Mouse (Mus musculus): ENCODE results near the gene Smagp. TPM values are rescaled to one million over a fixed set of nuclear protein-coding genes. Genes with fewer than 3 reads are reported as not detected.

Gene Smagp
- total and polyA plus RNA-seq, 3 experiments, result 2.7 TPM; not detected in 1

- no peaks in the 10 kb centered on the region for H3K36me3 ChIP-seq (replicated peaks)
- H3K27me3 ChIP-seq (ENCODE audit: insufficient read depth, low read length), result no peaks in the 10 kb centered on the region
- peaks cover 36% of the 10 kb centered on the region for H3K4me1 ChIP-seq (ENCODE audit: insufficient read depth, low read depth, low read length)
- H3K4me3 ChIP-seq (ENCODE audit: low read depth, low read length), result no peak overlapping the region
- DNase-seq (ENCODE audit: low spot score) (no peak), ATAC-seq (ENCODE audit: extremely low read depth, insufficient number of reproducible peaks, low FRiP score, poor library complexity, severe bottlenecking) (no peak)
- H3K9me3 ChIP-seq (replicated peaks), result no peaks in the 10 kb centered on the region
- no peak for TF ChIP-seq GATA1 (IDR thresholded peaks at IDR 0.05; ENCODE audit: borderline replicate concordance, low read length)
- no peak for TF ChIP-seq GATA2 (IDR thresholded peaks at IDR 0.05; ENCODE audit: borderline replicate concordance, low read depth, low read length)
- TF ChIP-seq POLR2AphosphoS5 (IDR thresholded peaks at IDR 0.05; ENCODE audit: insufficient replicate concordance, low read depth, low read length), result no peak
- no peak for TF ChIP-seq TAL1 (conservative IDR thresholded peaks at IDR 0.05; ENCODE audit: low read depth, low read length)
- no peak for TF ChIP-seq CTCF (IDR thresholded peaks at IDR 0.05; ENCODE audit: low read depth, low read length)
Measured at GRCm38 (mm10) chr15:100675486-100675885, 38.7 kb upstream of the Smagp start.

DNA sequence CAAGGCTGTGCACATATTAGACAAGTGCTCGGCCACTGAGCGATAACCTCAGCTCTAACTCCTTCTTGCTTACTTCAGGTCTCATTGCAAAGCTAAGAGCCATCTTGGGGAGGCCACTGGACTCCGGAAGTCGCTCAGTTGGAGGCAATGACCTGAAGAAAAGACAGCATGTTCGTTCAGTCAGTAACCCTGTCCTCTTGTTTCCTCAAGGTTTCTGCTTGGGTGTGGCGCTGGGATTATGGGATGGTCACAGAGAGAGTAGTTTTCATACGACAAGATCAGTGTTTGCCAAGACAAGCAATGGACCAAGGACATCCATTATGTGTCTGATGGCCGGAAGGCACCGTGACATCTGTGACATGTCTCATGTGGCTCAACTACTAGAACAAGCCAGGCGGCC lies 37.8 kb upstream of the Smagp start:
- H3K27me3 ChIP-seq (ENCODE audit: insufficient read depth, low read length), result peaks cover under 1% of the 10 kb centered on the region; the same call in 1 of the 2 replicates
- H3K4me3 ChIP-seq (ENCODE audit: low read depth, low read length), result no peak overlapping the region
- TF ChIP-seq GATA2 (IDR thresholded peaks at IDR 0.05; ENCODE audit: borderline replicate concordance, low read depth, low read length) (no peak), POLR2AphosphoS5 (IDR thresholded peaks at IDR 0.05; ENCODE audit: insufficient replicate concordance, low read depth, low read length) (no peak), GATA1 (IDR thresholded peaks at IDR 0.05; ENCODE audit: borderline replicate concordance, low read length) (no peak), TAL1 (conservative IDR thresholded peaks at IDR 0.05; ENCODE audit: low read depth, low read length) (no peak), CTCF (IDR thresholded peaks at IDR 0.05; ENCODE audit: low read depth, low read length) (no peak)
- no peaks in the 10 kb centered on the region for H3K9me3 ChIP-seq (replicated peaks)
- H3K4me1 ChIP-seq (ENCODE audit: insufficient read depth, low read depth, low read length), result peaks cover 35% of the 10 kb centered on the region
- no peaks in the 10 kb centered on the region for H3K36me3 ChIP-seq (replicated peaks)
- ATAC-seq (ENCODE audit: extremely low read depth, insufficient number of reproducible peaks, low FRiP score, poor library complexity, severe bottlenecking), result no peak
- DNase-seq (ENCODE audit: low spot score), result no peak

DNA sequence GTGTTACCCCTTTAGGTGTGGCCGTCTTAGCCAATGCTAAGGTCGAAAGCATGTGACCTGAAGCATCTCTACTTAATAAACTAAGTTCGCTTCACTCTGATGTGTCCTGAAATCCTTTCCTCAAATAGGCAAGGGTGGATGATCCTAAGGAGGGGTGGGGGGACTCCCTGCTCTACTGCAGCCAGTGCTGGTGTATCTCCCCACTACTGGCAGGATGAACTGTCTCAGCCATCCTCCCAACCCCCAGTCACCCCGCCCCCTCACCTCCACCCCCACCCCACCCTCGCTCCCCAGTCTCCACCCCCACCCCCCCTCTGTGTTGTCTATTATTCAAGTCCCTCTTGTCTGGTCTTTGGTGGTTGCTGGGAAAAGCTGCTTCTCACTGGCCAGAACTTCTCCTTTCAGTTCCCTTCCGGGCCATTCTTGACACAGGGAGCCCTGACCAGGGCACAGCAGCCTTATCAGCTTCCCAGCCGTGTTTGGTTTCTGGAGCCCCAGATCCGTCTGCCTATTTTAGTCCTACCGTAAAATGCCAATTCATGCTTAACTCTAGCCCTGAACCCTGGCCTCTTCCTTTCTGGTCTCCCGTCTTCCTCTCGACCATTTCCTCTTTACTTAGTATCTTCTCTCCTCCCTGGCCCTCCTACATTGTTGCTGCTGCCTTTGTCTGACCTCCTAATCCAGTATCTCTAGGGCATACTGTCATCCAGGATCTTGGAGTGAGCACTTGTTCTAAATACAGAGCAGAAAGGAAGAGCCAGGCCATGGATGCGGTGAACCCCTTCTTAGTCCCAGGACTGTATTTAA lies 37.0 kb upstream of the Smagp start:
- Histone ChIP-seq H3K36me3 (replicated peaks) (no peaks in the 10 kb centered on the region), H3K4me3 (ENCODE audit: low read depth, low read length) (peak overlapping the region; percentile 50; the same call in 1 of the 2 replicates), H3K9me3 (replicated peaks) (no peaks in the 10 kb centered on the region), H3K27me3 (ENCODE audit: insufficient read depth, low read length) (peaks cover 7% of the 10 kb centered on the region; the same call in 1 of the 2 replicates), H3K4me1 (ENCODE audit: insufficient read depth, low read depth, low read length) (peaks cover 42% of the 10 kb centered on the region)
- peak; percentile 86 for ATAC-seq (ENCODE audit: extremely low read depth, insufficient number of reproducible peaks, low FRiP score, poor library complexity, severe bottlenecking)
- no peak for TF ChIP-seq CTCF (IDR thresholded peaks at IDR 0.05; ENCODE audit: low read depth, low read length)
- TF ChIP-seq POLR2AphosphoS5 (IDR thresholded peaks at IDR 0.05; ENCODE audit: insufficient replicate concordance, low read depth, low read length), result no peak
- TF ChIP-seq GATA2 (IDR thresholded peaks at IDR 0.05; ENCODE audit: borderline replicate concordance, low read depth, low read length), result no peak
- TF ChIP-seq TAL1 (conservative IDR thresholded peaks at IDR 0.05; ENCODE audit: low read depth, low read length), result no peak; the same call in 1 of the 2 replicates
- no peak for TF ChIP-seq GATA1 (IDR thresholded peaks at IDR 0.05; ENCODE audit: borderline replicate concordance, low read length)
- DNase-seq (ENCODE audit: low spot score), result peak; percentile 86

GRCm38 (mm10) chr15:100670833-100671232 lies 34.1 kb upstream of the Smagp start:
- DNase-seq (ENCODE audit: low spot score), result no peak
- Histone ChIP-seq H3K9me3 (replicated peaks) (no peaks in the 10 kb centered on the region), H3K36me3 (replicated peaks) (no peaks in the 10 kb centered on the region), H3K27me3 (ENCODE audit: insufficient read depth, low read length) (peaks cover 19% of the 10 kb centered on the region), H3K4me3 (ENCODE audit: low read depth, low read length) (no peak overlapping the region), H3K4me1 (ENCODE audit: insufficient read depth, low read depth, low read length) (peaks cover 49% of the 10 kb centered on the region)
- no peak for ATAC-seq (ENCODE audit: extremely low read depth, insufficient number of reproducible peaks, low FRiP score, poor library complexity, severe bottlenecking)
- TF ChIP-seq TAL1 (conservative IDR thresholded peaks at IDR 0.05; ENCODE audit: low read depth, low read length), result no peak
- no peak for TF ChIP-seq GATA2 (IDR thresholded peaks at IDR 0.05; ENCODE audit: borderline replicate concordance, low read depth, low read length)
- TF ChIP-seq CTCF (IDR thresholded peaks at IDR 0.05; ENCODE audit: low read depth, low read length), result no peak

GRCm38 (mm10) chr15:100670004-100670403 lies 33.3 kb upstream of the Smagp start:
- Histone ChIP-seq H3K9me3 (replicated peaks) (no peaks in the 10 kb centered on the region), H3K27me3 (ENCODE audit: insufficient read depth, low read length) (peaks cover 19% of the 10 kb centered on the region), H3K36me3 (replicated peaks) (no peaks in the 10 kb centered on the region), H3K4me3 (ENCODE audit: low read depth, low read length) (no peak overlapping the region), H3K4me1 (ENCODE audit: insufficient read depth, low read depth, low read length) (peaks cover 46% of the 10 kb centered on the region)
- ATAC-seq (ENCODE audit: extremely low read depth, insufficient number of reproducible peaks, low FRiP score, poor library complexity, severe bottlenecking) (no peak), DNase-seq (ENCODE audit: low spot score) (no peak)
- TF ChIP-seq CTCF (IDR thresholded peaks at IDR 0.05; ENCODE audit: low read depth, low read length), result no peak
- TF ChIP-seq TAL1 (conservative IDR thresholded peaks at IDR 0.05; ENCODE audit: low read depth, low read length), result no peak
- TF ChIP-seq GATA2 (IDR thresholded peaks at IDR 0.05; ENCODE audit: borderline replicate concordance, low read depth, low read length), result no peak
- no peak for TF ChIP-seq POLR2AphosphoS5 (IDR thresholded peaks at IDR 0.05; ENCODE audit: insufficient replicate concordance, low read depth, low read length)
- no peak for TF ChIP-seq GATA1 (IDR thresholded peaks at IDR 0.05; ENCODE audit: borderline replicate concordance, low read length)

- H3K4me1 ChIP-seq (ENCODE audit: insufficient read depth, low read depth, low read length), result peaks cover 46% of the 10 kb centered on the region
- ATAC-seq (ENCODE audit: extremely low read depth, insufficient number of reproducible peaks, low FRiP score, poor library complexity, severe bottlenecking) (no peak), DNase-seq (ENCODE audit: low spot score) (no peak)
- H3K27me3 ChIP-seq (ENCODE audit: insufficient read depth, low read length), result peaks cover 22% of the 10 kb centered on the region
- peak within 1 kb of the TSS; percentile 54; the same call in 1 of the 2 replicates for H3K4me3 ChIP-seq (ENCODE audit: low read depth, low read length)
- TF ChIP-seq POLR2AphosphoS5 (IDR thresholded peaks at IDR 0.05; ENCODE audit: insufficient replicate concordance, low read depth, low read length), result no peak
- TF ChIP-seq GATA2 (IDR thresholded peaks at IDR 0.05; ENCODE audit: borderline replicate concordance, low read depth, low read length), result no peak
- TF ChIP-seq CTCF (IDR thresholded peaks at IDR 0.05; ENCODE audit: low read depth, low read length), result no peak
- no peak for TF ChIP-seq GATA1 (IDR thresholded peaks at IDR 0.05; ENCODE audit: borderline replicate concordance, low read length)
- H3K9me3 ChIP-seq (replicated peaks), result no peaks in the 10 kb centered on the region
- H3K36me3 ChIP-seq (replicated peaks), result no peaks in the 10 kb centered on the region
Measured at GRCm38 (mm10) chr15:100669337-100669736, 32.6 kb upstream of the Smagp start, which contains the start of gene Bin2. Gene Bin2, minus strand, starts transcription at chr15:100669553.

Data from G1E (cell line).